Mouse (Mus musculus) cerebellum, adult 2 months (tissue): ENCODE measurements around the gene Gm49711. TPM values are rescaled to one million over a fixed set of nuclear protein-coding genes. Genes with fewer than 3 reads are reported as not detected.
A peak's percentile ranks its signal among the peaks of the same experiment; 100 is the strongest.

Source experiments
- DNase-seq, 2 experiments: peaks; one replicate each; pipeline ENCODE4 v3.0.0; 2021
- H3K27ac ChIP-seq: fragments of 200-500 bp; 2 replicates; pipeline ENCODE4 v1.5.1; 2012; ENCODE audit warnings: low read length, control low read depth, inconsistent platforms; ENCODE audit not compliant: insufficient read depth
- H3K27me3 ChIP-seq: fragments of 200-500 bp; 2 replicates; pipeline ENCODE4 v1.6.1; 2012; ENCODE audit warnings: inconsistent platforms, mild to moderate bottlenecking, low read length, moderate library complexity; ENCODE audit not compliant: control insufficient read depth, insufficient read depth
- H3K4me1 ChIP-seq: fragments of 200-500 bp; 2 replicates; pipeline ENCODE4 v1.6.1; 2011; ENCODE audit warnings: low read length; ENCODE audit not compliant: control insufficient read depth, insufficient read depth
- H3K4me3 ChIP-seq: fragments of 200-500 bp; replicated peaks from 2 replicates; pipeline ENCODE3; 2011; ENCODE audit warnings: mild to moderate bottlenecking, low read depth, low read length, control low read depth; ENCODE audit not compliant: insufficient read depth
- CTCF ChIP-seq: fragments of 200-500 bp; IDR thresholded peaks from 2 replicates; pipeline ENCODE4 v1.5.1; 2011; ENCODE audit warnings: low read depth, mild to moderate bottlenecking, control low read depth, low read length, moderate library complexity, borderline replicate concordance; ENCODE audit not compliant: insufficient read depth
- POLR2A ChIP-seq: fragments of 200-500 bp; IDR thresholded peaks from 2 replicates; pipeline ENCODE4 v1.6.1; 2011; ENCODE audit warnings: low read length, control low read depth, borderline replicate concordance; ENCODE audit not compliant: insufficient read depth
- WGBS: fragments of 180-500 bp; shearing (Covaris S2); methylation state at CpG from one replicate; pipeline ENCODE4 v1.1.7; 2018; 5-methylcytosine and 5-hydroxymethylcytosine counted together
- polyA plus RNA-seq: library from polyadenylated mRNA; depleted of rRNA; stranded (reverse); fragments of >200 nt; gene quantifications from 2 replicates; pipeline ENCODE4 v1.2.3, GENCODE M21; 2012

Gene Gm49711
- polyA plus RNA-seq, 1 experiment: 0.38 TPM

GRCm38 (mm10) chr16:92057456-92057851, 662 bp upstream of the Gm49711 start:
- no peak for TF ChIP-seq CTCF
- TF ChIP-seq POLR2A: no peak
- 6% methylated on average over 11 of the region's 11 CpGs for WGBS
- Histone ChIP-seq H3K4me1 (peaks cover 6% of the 10 kb centered on the region), H3K4me3 (peak overlapping the region; percentile 98), H3K27me3 (no peaks in the 10 kb centered on the region), H3K27ac (peak overlapping the region; percentile 93)
- no peak for DNase-seq

DNA sequence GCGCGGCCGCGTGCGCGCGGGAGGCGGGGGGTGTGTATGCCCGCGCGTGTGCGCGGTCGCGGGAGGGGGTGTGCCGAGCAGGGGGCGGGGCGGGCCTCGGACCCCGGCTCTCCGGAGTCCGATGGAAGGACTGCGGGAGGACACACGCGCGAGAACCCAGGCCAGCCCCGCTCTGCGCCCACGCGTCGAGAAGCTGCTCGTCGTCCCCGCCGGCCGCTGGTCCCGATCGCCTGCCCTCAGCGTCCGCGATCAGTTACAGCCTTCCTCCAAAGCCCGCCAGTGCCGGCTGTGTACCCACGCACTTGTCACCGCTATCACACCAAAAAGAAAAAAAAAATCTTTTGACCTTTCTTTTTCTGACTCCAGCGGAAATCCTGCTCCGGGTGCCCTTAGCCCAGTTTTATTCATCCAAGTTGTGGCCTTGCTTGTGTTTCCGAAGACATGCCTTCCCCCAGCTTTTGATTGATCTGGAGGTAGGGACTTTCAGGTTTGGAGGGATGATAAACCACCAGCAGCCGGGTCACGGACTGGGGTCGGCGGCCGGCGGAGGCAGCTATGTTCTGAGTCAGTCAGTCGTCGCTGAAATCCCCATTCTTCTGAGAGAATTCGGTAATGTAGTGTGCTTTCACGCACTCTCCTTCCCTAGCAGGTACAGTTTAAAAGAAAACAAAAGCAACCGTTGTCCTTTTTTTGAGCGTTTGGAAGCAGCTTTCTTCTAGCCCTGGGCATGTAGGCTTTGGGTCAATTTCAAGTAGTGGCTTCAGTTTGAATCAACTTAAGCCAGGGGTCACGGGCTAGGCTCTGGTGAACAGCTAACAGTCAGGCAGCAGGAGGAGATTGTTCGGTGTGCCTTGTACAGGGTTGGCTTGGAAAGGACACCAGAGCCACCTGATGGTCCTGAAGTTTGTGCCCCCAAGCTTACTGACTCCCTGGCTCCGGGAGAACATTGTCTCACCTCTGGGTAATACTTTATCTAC, 816 bp downstream of the Gm49711 start:
- no peaks in the 10 kb centered on the region for H3K27me3 ChIP-seq
- no peak for TF ChIP-seq CTCF
- no peak for TF ChIP-seq POLR2A
- H3K4me1 ChIP-seq: peaks cover 6% of the 10 kb centered on the region
- no peak for DNase-seq
- no peak overlapping the region for H3K27ac ChIP-seq
- H3K4me3 ChIP-seq: peak overlapping the region; percentile 98
- WGBS: 5% methylated on average over 57 of the region's 63 CpGs

- Histone ChIP-seq H3K27me3 (no peaks in the 10 kb centered on the region), H3K4me1 (peaks cover 6% of the 10 kb centered on the region), H3K27ac (peak overlapping the region; percentile 17; the same call in 1 of the 2 replicates), H3K4me3 (peak overlapping the region; percentile 24)
- 72% methylated on average over 3 of the region's 3 CpGs for WGBS
- DNase-seq: no peak
- TF ChIP-seq POLR2A (no peak), CTCF (no peak)
Observed at GRCm38 (mm10) chr16:92060213-92060612, 2.1 kb downstream of the Gm49711 start.

GRCm38 (mm10) chr16:92061586-92061985, 3.5 kb downstream of the Gm49711 start:
- H3K27ac ChIP-seq: no peak overlapping the region
- WGBS: 82% methylated on average over 7 of the region's 7 CpGs
- H3K4me1 ChIP-seq: peaks cover 6% of the 10 kb centered on the region

GRCm38 (mm10) chr16:92062832-92063231, 4.7 kb downstream of the Gm49711 start:
- peaks cover 6% of the 10 kb centered on the region for H3K4me1 ChIP-seq
- H3K4me3 ChIP-seq: no peak overlapping the region
- TF ChIP-seq POLR2A (no peak), CTCF (no peak)
- H3K27ac ChIP-seq: no peak overlapping the region
- DNase-seq: no peak
- H3K27me3 ChIP-seq: no peaks in the 10 kb centered on the region
- WGBS: 91% methylated on average over 1 of the region's 1 CpGs

More at GRCm38 (mm10) chr16:92061586-92061985, 3.5 kb downstream of the Gm49711 start:
- no peak for DNase-seq
- TF ChIP-seq POLR2A: no peak
- no peak for TF ChIP-seq CTCF
- Histone ChIP-seq H3K27me3 (no peaks in the 10 kb centered on the region), H3K4me3 (no peak overlapping the region)

DNA sequence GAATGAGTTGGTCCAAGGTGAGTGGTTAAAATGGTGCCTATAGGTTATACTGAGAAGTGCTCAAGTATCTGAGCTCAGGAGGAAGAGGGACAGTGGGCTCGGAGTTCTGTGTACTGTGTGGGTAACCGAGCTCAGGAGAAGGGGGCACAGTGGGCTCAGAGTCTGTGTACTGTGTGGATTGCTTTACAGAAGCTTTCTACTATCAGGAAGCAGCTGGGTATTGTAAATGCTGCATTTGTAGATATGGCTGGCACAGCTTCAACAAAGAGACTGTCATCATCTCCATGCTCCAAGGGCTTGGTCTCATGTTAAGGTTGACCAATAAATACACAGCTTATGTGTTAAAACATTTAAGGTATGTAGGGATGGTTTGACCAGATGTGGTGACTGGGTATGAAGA, 6.7 kb downstream of the Gm49711 start:
- no peak for DNase-seq
- Histone ChIP-seq H3K27ac (no peak overlapping the region), H3K4me1 (peaks cover under 1% of the 10 kb centered on the region; the same call in 1 of the 2 replicates), H3K27me3 (no peaks in the 10 kb centered on the region), H3K4me3 (no peak overlapping the region)
- 93% methylated on average over 2 of the region's 2 CpGs for WGBS
- TF ChIP-seq CTCF (no peak), POLR2A (no peak)

DNA sequence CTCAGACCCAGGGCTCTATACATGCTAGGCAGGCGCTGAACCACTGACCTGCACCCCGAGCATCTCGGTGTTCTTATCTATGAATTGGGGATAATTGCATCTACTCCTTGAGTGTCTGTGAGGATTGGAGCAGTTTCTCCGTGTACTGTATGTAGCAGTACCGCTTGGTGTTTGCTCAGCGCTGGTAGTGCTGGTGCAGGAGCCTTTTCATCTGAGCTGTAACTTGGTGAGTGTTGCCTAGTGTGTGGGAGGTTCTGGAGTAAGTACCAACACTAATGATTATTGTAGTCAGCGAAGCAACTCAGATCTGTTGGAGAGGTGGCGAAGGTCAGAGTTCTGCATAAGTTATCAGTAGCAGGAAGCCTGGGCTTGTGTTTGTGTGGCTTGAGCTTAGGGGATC, 12.2 kb downstream of the Gm49711 start:
- Histone ChIP-seq H3K27me3 (no peaks in the 10 kb centered on the region), H3K4me1 (no peaks in the 10 kb centered on the region), H3K27ac (no peak overlapping the region), H3K4me3 (no peak overlapping the region)
- DNase-seq: no peak
- TF ChIP-seq CTCF: no peak
- TF ChIP-seq POLR2A: no peak
- 95% methylated on average over 8 of the region's 8 CpGs for WGBS

GRCm38 (mm10) chr16:92076797-92077196, 18.7 kb downstream of the Gm49711 start:
- DNase-seq: no peak
- Histone ChIP-seq H3K27ac (no peak overlapping the region), H3K27me3 (no peaks in the 10 kb centered on the region), H3K4me3 (no peak overlapping the region), H3K4me1 (no peaks in the 10 kb centered on the region)
- WGBS: 90% methylated on average over 8 of the region's 8 CpGs
- TF ChIP-seq POLR2A: no peak
- TF ChIP-seq CTCF: no peak
